Mouse (Mus musculus) forelimb bud, embryonic 11.5 days (tissue): ENCODE results near the gene Ddx52.

Source experiments
- DNase-seq: peaks from one replicate; pipeline ENCODE4 v3.0.0-alpha.2; 2012; ENCODE audit warnings: low read depth, low spot score

The Ddx52 gene

DNA sequence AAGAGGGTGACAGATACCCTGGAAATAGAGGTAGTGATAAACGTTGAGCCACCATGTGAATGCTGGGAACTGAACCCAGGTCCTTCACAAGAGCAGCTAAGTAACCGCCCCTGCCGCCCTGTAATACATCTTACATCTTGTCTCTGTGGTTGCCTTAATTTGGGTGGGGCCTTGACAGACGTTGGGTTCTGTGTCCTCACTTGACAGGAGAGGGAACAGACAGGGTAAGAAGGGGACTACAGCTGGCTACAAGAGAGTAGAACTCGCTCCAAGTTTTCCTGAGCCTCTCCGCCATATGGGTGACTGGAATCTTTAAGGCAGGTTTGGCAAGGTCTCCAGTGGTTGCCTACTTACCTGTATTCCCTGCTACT lies 26.3 kb downstream of the Ddx52 start:
- DNase-seq: no peak

DNA sequence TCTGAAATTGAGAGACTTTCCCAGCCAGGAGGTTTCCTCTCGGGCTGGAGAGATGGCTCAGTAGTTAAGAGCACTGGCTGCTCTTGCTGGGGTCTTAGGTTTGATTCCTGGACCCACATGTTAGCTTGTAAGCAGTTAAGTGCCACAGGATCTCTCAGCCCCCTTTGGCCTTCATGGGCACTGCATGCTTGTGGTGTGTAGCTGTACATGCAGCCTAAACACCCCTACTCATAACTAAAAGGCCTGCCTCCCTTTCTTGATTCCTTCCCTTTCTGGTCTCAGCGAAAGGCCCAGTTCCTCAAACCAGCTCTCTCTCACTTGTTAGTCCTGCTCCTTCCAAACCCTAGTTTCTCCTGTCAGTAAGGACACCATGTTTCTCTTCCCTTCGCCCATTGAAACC lies 27.2 kb downstream of the Ddx52 start:
- no peak for DNase-seq

DNA sequence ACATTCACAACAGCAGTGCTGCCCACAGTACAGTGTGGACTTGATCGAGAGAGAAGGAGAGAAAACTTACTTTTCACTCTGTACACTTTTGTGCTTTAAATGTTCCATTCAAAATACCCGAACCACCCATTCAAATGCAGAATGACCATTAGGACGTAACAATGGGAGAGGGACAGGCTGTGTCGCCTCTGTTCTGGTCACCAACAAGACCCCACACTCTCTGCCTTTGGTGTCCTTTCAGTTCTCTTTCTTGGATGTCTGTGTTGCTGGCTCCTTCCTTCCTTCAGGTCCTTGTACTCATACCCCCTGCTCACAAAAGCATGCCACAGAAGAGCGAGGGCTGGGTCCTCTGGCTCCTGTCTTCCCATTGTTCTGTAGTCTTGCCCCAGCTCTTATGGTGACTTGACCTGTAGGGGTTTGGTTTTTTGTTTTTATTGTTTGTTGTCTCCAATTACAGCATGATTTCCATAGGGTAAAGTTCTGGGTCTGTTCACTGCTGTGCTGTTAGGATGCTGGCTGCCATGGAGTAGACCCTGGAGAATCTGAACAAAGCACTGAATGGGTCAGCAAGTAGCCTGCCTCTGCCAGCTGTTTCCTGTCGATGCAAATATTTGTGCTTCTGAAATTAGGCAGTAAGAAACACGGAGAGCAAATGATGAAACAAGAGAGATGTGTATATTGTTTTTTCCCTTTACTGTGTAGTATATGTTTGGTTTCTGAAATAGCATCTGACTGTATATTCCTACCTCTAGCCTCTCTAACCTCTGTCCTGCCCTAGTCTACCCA lies 32.9 kb downstream of the Ddx52 start:
- DNase-seq: no peak

GRCm38 (mm10) chr11:83975488-83975887 lies 33.6 kb downstream of the Ddx52 start:
- no peak for DNase-seq

- DNase-seq: no peak
These were observed 34.5 kb downstream of the Ddx52 start for GRCm38 (mm10) chr11:83976236-83976977.

GRCm38 (mm10) chr11:83977810-83978209 lies 35.9 kb downstream of the Ddx52 start:
- DNase-seq: no peak

DNA sequence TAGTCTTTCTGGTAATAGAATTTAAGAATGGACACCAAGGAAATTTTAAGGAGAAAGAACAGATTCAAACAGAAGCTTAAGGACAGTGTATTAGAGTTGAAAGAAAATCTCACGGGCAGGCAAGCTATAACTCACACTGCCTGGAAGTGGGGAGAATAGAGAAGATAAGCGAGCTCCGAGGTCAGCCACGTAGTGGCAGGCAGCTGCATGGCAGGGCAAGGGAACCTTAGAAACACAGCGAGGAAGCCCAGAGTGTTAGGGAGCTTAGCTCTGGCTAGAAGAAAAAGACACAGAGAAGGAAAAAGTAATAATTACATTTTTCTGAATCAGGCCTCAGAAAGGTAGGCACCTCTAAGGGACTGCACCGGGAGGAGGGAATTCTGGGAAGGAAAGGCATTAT lies 38.1 kb downstream of the Ddx52 start:
- no peak for DNase-seq

DNA sequence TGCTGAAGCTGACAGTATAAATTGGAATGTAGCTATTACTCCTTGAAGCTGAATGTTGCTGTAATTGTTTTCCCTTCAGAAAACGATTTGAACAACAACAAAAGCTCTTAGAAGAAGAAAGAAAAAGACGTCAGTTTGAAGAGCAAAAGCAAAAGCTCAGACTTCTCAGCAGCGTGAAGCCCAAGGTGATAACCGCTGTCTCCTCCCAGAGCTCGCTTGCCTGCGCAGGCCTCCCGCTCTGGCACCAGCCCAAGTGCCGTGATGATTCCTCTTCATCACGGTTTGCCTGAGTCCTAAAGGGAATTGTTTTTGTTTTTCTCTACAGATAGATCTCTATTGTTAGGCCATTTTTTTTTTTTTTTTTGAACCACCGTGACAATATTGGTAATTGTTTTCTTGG lies 39.5 kb downstream of the Ddx52 start:
- no peak for DNase-seq

DNA sequence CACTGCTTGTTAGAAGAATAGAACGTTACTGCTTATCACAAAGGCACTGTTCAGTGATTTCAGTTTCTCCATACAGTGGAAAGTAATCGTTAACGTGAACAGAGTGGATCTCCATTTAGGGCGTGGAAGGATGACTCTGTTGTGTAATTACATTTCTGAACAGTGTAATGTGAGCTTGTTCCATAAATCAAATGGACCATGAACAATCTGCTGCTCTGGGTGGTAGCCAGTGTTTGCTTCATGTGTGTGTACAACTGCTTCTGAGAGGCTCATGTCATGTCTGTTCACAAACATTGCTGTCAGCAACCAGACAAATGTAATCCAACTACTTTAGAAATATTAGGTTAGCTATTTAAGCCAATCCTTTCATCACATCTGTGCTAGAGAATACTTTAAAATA lies 49.8 kb downstream of the Ddx52 start:
- no peak for DNase-seq

- no peak for DNase-seq
These were observed 51.6 kb downstream of the Ddx52 start for GRCm38 (mm10) chr11:83993428-83993827.

GRCm38 (mm10) chr11:83994481-83994880 lies 52.6 kb downstream of the Ddx52 start:
- no peak for DNase-seq

- DNase-seq: no peak
These were observed 53.7 kb downstream of the Ddx52 start for GRCm38 (mm10) chr11:83995535-83995950.

DNA sequence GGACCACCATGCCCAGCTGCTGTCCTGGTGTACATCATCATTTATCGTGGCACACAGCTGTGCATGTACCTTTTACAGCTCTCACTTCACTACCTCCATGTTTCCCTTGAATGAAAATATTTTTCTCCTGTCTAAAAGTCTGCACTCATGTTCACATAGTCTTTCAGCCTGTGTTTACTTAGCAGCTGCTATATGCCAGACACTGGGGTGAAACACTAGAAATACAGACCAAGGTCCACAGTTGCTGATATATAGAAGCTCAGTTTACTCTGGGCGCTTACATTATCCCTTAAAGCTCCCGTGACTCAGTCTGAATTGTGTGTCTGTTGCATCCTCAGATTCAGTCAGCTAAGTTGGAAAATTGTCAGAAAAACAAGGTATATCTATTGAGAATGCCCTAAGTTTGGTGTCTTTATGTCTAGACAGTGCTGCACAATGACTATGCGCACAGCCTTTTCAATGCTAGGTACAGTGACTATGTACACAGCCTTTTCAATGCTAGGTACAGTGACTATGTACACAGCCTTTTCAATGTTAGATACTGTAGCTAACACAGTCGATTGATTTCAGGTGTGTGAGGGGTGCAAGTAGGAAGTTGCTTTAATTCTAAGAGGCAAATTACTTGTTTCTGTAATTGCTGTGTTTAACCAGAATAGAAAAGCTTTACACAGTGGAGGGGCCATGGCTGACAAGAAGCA lies 55.5 kb downstream of the Ddx52 start:
- DNase-seq: no peak

- DNase-seq: no peak
These were observed 57.1 kb downstream of the Ddx52 start for GRCm38 (mm10) chr11:83998993-83999392.

DNA sequence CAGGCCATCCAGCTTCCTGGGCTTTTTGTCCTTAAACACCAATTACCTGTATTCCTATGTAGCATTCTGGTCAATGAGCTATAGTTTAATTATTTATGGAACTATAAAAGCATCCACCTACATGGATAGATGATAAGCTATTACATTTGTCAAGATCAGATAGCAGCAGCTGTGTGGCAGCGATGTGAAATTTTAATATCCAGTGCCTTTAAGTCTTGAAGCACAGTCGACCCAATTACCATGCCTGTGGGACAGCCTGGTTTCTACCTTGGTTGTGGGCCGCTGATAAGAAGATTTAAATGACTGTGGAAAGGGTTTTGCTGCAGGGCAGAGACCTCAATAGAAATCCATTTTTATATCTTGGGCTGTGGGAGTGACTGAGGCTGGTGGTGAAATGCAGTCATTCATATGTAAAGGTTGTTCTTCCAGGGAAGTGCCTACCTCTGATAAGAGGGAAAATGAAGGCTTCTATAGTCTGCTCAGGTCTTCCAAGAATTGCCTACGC lies 57.6 kb downstream of the Ddx52 start:
- DNase-seq: no peak

DNA sequence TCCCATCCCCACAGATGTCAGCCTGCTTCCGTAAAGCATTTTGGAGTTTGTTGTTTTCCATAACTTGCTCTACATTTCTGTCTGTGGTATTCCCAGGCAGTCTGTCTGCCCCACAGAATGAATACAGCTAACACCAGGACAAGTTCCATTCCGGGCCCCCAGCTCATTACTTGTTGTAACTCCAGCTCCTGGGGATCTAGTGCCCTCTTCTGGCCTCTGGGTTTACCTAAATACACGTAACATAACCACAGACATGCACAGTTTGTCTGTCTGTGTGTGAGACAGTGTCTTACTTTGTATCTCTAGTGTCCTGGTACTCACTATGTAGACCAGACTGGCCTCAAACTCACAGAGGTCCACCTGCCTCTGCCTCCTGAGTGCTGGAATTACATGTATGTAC lies 59.4 kb downstream of the Ddx52 start:
- DNase-seq: no peak

DNA sequence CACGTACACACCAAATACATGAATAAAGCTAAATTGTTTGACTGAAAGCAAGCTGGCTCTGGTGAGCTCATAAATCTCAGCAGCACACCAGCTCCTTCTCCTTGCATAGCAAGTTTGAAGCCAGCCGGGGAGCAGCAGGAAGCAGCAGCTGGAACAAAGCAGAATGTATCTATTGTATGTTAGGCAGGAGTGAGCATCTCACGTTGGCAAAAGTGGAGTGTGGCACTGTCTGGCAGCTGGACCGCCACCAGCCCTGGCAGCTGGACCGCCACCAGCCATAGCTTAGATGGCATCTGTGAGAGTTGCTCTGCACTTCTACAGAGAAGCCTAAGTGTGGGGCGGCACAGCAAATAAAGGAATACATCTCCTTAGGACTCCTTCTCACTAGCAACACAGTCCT lies 62.1 kb downstream of the Ddx52 start:
- DNase-seq: no peak

DNA sequence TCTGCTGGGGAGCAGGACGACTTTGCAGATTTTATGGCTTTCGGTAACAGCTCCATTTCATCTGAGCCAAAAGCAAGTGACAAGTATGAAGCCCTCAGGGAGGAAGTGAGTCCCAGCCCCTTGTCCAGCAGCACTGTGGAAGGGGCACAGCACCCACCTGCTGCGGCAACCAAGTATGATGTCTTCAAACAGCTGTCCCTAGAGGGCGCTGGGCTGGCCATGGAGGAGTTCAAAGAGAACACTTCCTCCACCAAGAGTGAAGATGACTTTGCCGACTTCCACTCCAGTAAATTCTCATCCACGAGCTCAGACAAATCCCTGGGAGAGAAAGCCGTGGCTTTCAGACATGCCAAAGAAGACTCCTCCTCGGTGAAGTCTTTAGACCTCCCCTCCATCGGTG lies 67.1 kb downstream of the Ddx52 start:
- DNase-seq: no peak

DNA sequence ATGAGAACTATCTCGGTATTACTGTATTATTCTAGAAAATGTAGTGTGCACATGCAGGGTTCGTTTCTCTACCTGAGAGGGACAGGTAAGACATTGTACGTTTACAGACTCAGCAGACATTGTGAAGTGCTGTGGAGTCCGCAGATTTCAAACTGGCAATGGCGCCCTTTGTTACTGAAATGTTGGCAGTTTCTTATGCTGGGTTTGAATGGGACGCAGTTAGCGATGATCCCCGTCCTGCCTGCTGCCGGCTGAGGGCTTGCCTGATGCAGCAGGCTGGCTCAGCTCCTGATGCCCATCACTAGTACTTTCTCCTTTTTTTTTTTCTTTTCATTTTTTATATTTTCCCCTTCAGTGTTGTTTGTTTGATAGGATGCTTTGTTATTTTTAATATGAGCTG lies 68.5 kb downstream of the Ddx52 start:
- no peak for DNase-seq

DNA sequence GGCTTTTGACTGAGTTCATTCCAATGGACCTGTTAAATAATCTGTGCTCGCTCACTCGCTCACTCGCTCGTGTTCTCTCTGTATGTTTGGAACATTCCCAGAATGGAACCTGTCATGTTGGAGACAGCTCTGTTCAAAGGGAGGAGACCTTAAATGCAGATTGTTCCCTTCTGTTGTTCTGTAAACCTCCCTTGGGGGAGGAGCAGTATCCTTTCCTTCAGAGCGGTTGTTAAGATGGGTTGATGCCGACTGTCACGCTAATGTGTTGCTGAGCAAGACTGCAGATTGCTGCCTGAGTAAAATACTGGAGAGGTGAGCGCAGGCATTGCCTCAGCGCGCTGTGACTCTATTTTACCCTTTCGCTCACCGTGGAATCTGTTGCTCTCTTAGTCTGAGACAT lies 69.2 kb downstream of the Ddx52 start:
- no peak for DNase-seq

GRCm38 (mm10) chr11:84011576-84011975 lies 69.7 kb downstream of the Ddx52 start:
- DNase-seq: no peak
